Mouse (Mus musculus): ENCODE data around the gene Gm49321. TPM values are rescaled to one million over a fixed set of nuclear protein-coding genes. Genes with fewer than 3 reads are reported as not detected.

Gm49321 gene
- polyA plus RNA-seq, 1 experiment from 2014 or later: 10.9 TPM

GRCm38 (mm10) chr12:73904133-73904934 lies 33.1 kb upstream of the Gm49321 start:
- no peak overlapping the region for H3K4me2 ChIP-seq (ENCODE audit: low read depth, low read length)

GRCm38 (mm10) chr12:73905041-73905440 lies 32.4 kb upstream of the Gm49321 start:
- peaks cover 10% of the 10 kb centered on the region for H3K4me1 ChIP-seq (replicated peaks; ENCODE audit: control insufficient read depth, insufficient read depth, low read length)
- H3K4me3 ChIP-seq (ENCODE audit: low read length): no peak overlapping the region
- H3K36me3 ChIP-seq (ENCODE audit: control insufficient read depth, insufficient read depth, low read length): no peaks in the 10 kb centered on the region
- H3K9ac ChIP-seq (ENCODE audit: low read length): no peak overlapping the region
- no peaks in the 10 kb centered on the region for H3K9me3 ChIP-seq (ENCODE audit: control insufficient read depth, low read length)
- no peak for ATAC-seq (ENCODE audit: low read depth)
- no peaks in the 10 kb centered on the region for H3K27me3 ChIP-seq (ENCODE audit: control insufficient read depth, insufficient read depth, low read depth, low read length)
- no peak overlapping the region for H3K27ac ChIP-seq (ENCODE audit: low read length)
- no peak overlapping the region for H3K4me2 ChIP-seq (ENCODE audit: low read depth, low read length)
- 28% methylated on average over 2 of the region's 2 CpGs for WGBS

More at GRCm38 (mm10) chr12:73904133-73904934, 33.1 kb upstream of the Gm49321 start:
- H3K9me3 ChIP-seq (ENCODE audit: control insufficient read depth, low read length): no peaks in the 10 kb centered on the region
- WGBS: 71% methylated on average over 5 of the region's 5 CpGs
- no peak overlapping the region for H3K4me3 ChIP-seq (ENCODE audit: low read length)
- no peak overlapping the region for H3K9ac ChIP-seq (ENCODE audit: low read length)
- H3K27me3 ChIP-seq (ENCODE audit: control insufficient read depth, insufficient read depth, low read depth, low read length): no peaks in the 10 kb centered on the region
- no peaks in the 10 kb centered on the region for H3K36me3 ChIP-seq (ENCODE audit: control insufficient read depth, insufficient read depth, low read length)
- H3K4me1 ChIP-seq (replicated peaks; ENCODE audit: control insufficient read depth, insufficient read depth, low read length): peaks cover 8% of the 10 kb centered on the region
- H3K27ac ChIP-seq (ENCODE audit: low read length): no peak overlapping the region
- no peak for ATAC-seq (ENCODE audit: low read depth)

DNA sequence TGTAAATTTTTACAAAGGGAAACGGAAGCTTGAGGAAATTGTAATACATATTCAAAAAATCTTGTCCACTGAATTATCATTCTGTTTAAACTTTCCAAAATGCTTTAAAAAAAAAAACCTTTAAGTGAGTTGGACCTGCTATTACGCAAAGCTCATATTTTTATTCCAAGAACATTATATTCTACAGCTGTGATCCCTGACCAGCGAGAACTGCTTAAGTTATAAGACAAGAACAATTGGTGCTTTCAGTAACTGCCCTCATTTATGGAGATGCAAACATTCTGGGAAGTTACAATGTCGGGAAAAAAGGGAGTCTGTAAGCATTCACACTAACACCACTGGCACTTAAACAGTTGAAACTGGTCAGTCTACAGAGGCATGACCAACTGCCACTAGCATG lies 31.9 kb upstream of the Gm49321 start:
- Histone ChIP-seq H3K27ac (ENCODE audit: low read length) (no peak overlapping the region), H3K9me3 (ENCODE audit: control insufficient read depth, low read length) (no peaks in the 10 kb centered on the region), H3K9ac (ENCODE audit: low read length) (no peak overlapping the region), H3K27me3 (ENCODE audit: control insufficient read depth, insufficient read depth, low read depth, low read length) (no peaks in the 10 kb centered on the region), H3K36me3 (ENCODE audit: control insufficient read depth, insufficient read depth, low read length) (no peaks in the 10 kb centered on the region), H3K4me3 (ENCODE audit: low read length) (no peak overlapping the region), H3K4me2 (ENCODE audit: low read depth, low read length) (no peak overlapping the region), H3K4me1 (replicated peaks; ENCODE audit: control insufficient read depth, insufficient read depth, low read length) (peaks cover 13% of the 10 kb centered on the region)
- WGBS: 66% methylated on average over 4 of the region's 4 CpGs
- no peak for ATAC-seq (ENCODE audit: low read depth)

DNA sequence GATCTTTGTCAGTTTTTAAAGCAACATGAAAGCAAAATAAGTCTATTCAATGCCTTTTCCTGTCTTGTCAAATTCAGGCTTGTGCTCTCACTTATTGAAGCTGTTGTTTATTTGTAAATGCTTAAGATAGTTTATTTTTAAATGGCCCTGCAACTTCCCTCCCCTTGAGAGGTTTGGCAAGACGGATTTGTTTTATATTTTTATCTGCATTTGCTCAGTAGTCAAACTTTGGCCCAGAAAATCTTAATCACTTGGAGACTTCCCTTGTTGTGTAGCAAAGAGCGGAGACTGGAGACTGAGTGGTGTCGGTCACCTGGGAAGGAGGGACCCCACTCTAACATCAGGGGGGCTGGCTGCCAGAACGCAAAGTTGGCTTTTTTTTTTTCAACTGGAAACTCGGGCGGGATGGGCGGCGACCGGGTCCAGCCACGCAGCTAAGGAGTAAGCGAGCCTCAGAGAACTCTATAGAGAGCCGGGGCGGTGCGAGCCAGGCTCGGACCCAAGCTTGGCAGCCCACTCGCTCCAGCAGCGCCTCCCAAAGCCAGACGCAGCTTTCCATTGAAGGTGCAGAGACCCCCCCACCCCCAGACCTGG lies 30.3 kb upstream of the Gm49321 start:
- Histone ChIP-seq H3K9me3 (ENCODE audit: control insufficient read depth, low read length) (no peaks in the 10 kb centered on the region), H3K9ac (ENCODE audit: low read length) (peak overlapping the region; percentile 74), H3K4me1 (replicated peaks; ENCODE audit: control insufficient read depth, insufficient read depth, low read length) (peaks cover 16% of the 10 kb centered on the region), H3K27ac (ENCODE audit: low read length) (peak overlapping the region; percentile 90), H3K4me3 (ENCODE audit: low read length) (peak overlapping the region; percentile 99), H3K27me3 (ENCODE audit: control insufficient read depth, insufficient read depth, low read depth, low read length) (no peaks in the 10 kb centered on the region), H3K36me3 (ENCODE audit: control insufficient read depth, insufficient read depth, low read length) (no peaks in the 10 kb centered on the region), H3K4me2 (ENCODE audit: low read depth, low read length) (peak overlapping the region; percentile 57)
- under 1% methylated on average over 18 of the region's 18 CpGs for WGBS
- ATAC-seq (ENCODE audit: low read depth): peak; percentile 84

DNA sequence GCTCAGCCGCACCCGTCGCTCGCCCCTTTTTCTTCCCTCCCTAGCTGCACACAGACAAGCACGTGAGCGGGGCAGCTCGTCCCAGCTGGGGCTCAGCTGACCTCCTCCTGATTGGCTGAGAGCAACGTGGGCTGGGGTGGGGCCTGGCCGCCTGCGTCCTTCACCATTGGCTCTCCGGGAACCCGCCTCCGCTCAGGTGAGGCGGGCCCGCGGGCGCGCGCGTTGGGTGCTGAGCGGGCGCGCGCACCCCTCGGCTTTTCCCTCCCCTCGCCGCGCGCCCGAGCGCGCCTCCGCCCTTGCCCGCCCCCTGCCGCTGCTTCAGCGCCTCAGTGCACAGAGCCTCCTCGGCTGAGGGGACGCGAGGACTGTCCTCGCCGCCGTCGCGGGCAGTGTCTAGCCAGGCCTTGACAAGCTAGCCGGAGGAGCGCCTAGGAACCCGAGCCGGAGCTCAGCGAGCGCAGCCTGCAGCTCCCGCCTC lies 29.7 kb upstream of the Gm49321 start:
- peak overlapping the region; percentile 98 for H3K27ac ChIP-seq (ENCODE audit: low read length)
- peak; percentile 99 for ATAC-seq (ENCODE audit: low read depth)
- WGBS: under 1% methylated on average over 41 of the region's 51 CpGs
- H3K9ac ChIP-seq (ENCODE audit: low read length): peak overlapping the region; percentile 99
- peak overlapping the region; percentile 76 for H3K4me2 ChIP-seq (ENCODE audit: low read depth, low read length)
- no peaks in the 10 kb centered on the region for H3K9me3 ChIP-seq (ENCODE audit: control insufficient read depth, low read length)
- H3K4me3 ChIP-seq (ENCODE audit: low read length): peak overlapping the region; percentile 99
- peaks cover 16% of the 10 kb centered on the region for H3K4me1 ChIP-seq (replicated peaks; ENCODE audit: control insufficient read depth, insufficient read depth, low read length)
- H3K36me3 ChIP-seq (ENCODE audit: control insufficient read depth, insufficient read depth, low read length): no peaks in the 10 kb centered on the region
- no peaks in the 10 kb centered on the region for H3K27me3 ChIP-seq (ENCODE audit: control insufficient read depth, insufficient read depth, low read depth, low read length)

DNA sequence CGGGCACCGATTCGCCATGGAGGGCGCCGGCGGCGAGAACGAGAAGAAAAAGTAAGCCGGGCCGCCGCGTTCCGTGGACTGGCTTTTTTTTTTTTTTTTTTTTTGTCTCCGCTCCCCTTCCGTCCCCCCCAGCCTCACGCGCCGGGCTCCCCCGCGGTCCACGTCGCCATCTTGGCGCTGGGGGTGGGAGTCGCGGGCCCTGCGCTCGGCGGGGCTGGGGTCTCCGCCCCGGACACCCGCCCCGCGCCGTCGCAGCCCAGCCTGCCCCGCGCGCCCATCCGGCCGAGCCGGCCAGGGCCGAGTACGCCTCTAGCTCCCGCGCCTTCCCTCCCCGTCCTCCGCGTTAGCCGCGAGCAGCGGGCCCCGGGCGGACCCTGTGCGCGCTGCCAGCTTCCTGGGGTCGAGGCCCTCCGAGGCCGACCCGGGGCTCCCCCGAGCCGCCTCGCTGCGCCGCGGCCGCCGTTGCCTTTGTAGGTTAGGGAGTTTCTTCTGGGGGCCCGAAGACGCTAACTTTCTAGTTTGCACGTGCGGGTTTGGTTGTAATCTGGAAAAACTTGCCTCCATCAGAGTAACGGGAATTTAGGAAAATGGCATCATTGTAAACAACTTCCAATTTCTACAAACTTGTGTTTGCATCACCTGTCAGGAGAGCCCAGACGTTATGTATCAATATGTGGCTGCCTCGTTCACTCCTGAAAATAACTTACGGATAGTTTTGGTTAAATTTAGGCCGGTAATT lies 29.0 kb upstream of the Gm49321 start:
- H3K4me3 ChIP-seq (ENCODE audit: low read length): peak overlapping the region; percentile 99
- ATAC-seq (ENCODE audit: low read depth): peak; percentile 69
- peak overlapping the region; percentile 76 for H3K4me2 ChIP-seq (ENCODE audit: low read depth, low read length)
- peak overlapping the region; percentile 98 for H3K27ac ChIP-seq (ENCODE audit: low read length)
- no peaks in the 10 kb centered on the region for H3K27me3 ChIP-seq (ENCODE audit: control insufficient read depth, insufficient read depth, low read depth, low read length)
- H3K9ac ChIP-seq (ENCODE audit: low read length): peak overlapping the region; percentile 99
- H3K36me3 ChIP-seq (ENCODE audit: control insufficient read depth, insufficient read depth, low read length): no peaks in the 10 kb centered on the region
- WGBS: under 1% methylated on average over 51 of the region's 76 CpGs
- H3K4me1 ChIP-seq (replicated peaks; ENCODE audit: control insufficient read depth, insufficient read depth, low read length): peaks cover 16% of the 10 kb centered on the region
- H3K9me3 ChIP-seq (ENCODE audit: control insufficient read depth, low read length): no peaks in the 10 kb centered on the region

DNA sequence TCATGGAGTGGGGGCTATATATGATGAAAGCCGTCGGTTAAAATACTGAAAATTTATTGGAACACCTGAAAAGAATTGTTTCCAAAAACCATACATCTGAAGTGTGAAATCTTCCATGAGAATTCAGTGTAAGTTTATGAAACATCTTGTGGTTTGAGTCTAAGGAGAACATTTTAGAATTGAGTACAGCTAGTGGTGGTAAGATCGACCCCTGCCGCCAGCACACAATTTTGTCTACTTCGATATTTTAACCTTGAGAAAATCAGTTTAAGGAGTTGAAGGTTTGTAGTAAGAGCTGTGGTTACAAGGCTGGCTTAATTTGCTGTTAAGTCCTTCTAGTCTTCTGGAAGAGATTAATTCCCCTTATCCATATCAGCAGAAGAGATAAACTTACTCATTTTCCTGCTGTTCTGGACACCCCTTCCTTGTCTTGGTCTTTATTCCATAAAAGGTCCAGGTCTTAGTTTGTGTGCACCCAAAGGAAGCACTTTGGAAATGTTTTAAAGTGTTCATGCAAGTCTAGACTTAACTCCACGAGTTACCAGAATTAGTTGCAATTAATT lies 28.4 kb upstream of the Gm49321 start:
- under 1% methylated on average over 6 of the region's 6 CpGs for WGBS
- no peak for ATAC-seq (ENCODE audit: low read depth)

DNA sequence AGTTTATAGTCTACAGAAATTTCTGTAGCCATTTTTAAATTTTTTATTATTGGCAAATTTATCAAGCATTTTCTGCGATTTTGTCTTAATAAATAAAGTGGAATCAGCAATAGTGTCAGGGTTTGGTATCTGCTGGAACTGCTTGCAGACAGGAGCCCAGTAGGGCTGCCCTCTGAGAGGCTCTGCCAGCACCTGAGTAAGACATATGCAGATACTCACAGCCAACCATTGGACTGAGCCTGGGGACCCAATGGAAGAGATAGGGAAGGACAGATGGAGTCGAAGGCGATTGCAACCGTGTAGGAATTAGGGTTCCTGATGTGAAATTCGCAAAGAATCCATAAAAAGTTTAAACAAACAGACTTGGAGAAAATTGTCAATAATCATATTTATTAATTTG lies 19.0 kb upstream of the Gm49321 start:
- ATAC-seq (ENCODE audit: low read depth): no peak
- no peaks in the 10 kb centered on the region for H3K4me1 ChIP-seq (replicated peaks; ENCODE audit: control insufficient read depth, insufficient read depth, low read length)
- no peak overlapping the region for H3K9ac ChIP-seq (ENCODE audit: low read length)
- H3K27ac ChIP-seq (ENCODE audit: low read length): no peak overlapping the region
- no peaks in the 10 kb centered on the region for H3K27me3 ChIP-seq (ENCODE audit: control insufficient read depth, insufficient read depth, low read depth, low read length)
- H3K4me2 ChIP-seq (ENCODE audit: low read depth, low read length): no peak overlapping the region
- no peaks in the 10 kb centered on the region for H3K9me3 ChIP-seq (ENCODE audit: control insufficient read depth, low read length)
- H3K36me3 ChIP-seq (ENCODE audit: control insufficient read depth, insufficient read depth, low read length): no peaks in the 10 kb centered on the region
- 91% methylated on average over 5 of the region's 5 CpGs for WGBS
- H3K4me3 ChIP-seq (ENCODE audit: low read length): no peak overlapping the region

More for the DNA sequence above, 28.4 kb upstream of the Gm49321 start:
- Histone ChIP-seq H3K4me3 (ENCODE audit: low read length) (peak overlapping the region; percentile 99), H3K4me2 (ENCODE audit: low read depth, low read length) (peak overlapping the region; percentile 76), H3K27ac (ENCODE audit: low read length) (peak overlapping the region; percentile 98), H3K4me1 (replicated peaks; ENCODE audit: control insufficient read depth, insufficient read depth, low read length) (peaks cover 16% of the 10 kb centered on the region), H3K36me3 (ENCODE audit: control insufficient read depth, insufficient read depth, low read length) (no peaks in the 10 kb centered on the region), H3K27me3 (ENCODE audit: control insufficient read depth, insufficient read depth, low read depth, low read length) (no peaks in the 10 kb centered on the region), H3K9ac (ENCODE audit: low read length) (peak overlapping the region; percentile 99), H3K9me3 (ENCODE audit: control insufficient read depth, low read length) (no peaks in the 10 kb centered on the region)

- Histone ChIP-seq H3K9ac (ENCODE audit: low read length) (no peak overlapping the region), H3K27ac (ENCODE audit: low read length) (no peak overlapping the region), H3K27me3 (ENCODE audit: control insufficient read depth, insufficient read depth, low read depth, low read length) (no peaks in the 10 kb centered on the region), H3K4me2 (ENCODE audit: low read depth, low read length) (no peak overlapping the region), H3K4me1 (replicated peaks; ENCODE audit: control insufficient read depth, insufficient read depth, low read length) (no peaks in the 10 kb centered on the region), H3K9me3 (ENCODE audit: control insufficient read depth, low read length) (no peaks in the 10 kb centered on the region), H3K4me3 (ENCODE audit: low read length) (no peak overlapping the region), H3K36me3 (ENCODE audit: control insufficient read depth, insufficient read depth, low read length) (peaks cover 40% of the 10 kb centered on the region)
- ATAC-seq (ENCODE audit: low read depth): no peak
- 79% methylated on average over 3 of the region's 3 CpGs for WGBS
Measured at GRCm38 (mm10) chr12:73930266-73930665, 7.2 kb upstream of the Gm49321 start.

Data from lung, embryonic 16.5 days (tissue).